Mouse (Mus musculus) forebrain, embryonic 12.5 days (tissue): ENCODE data around the gene Tgfbr3. TPM values are rescaled to one million over a fixed set of nuclear protein-coding genes. Genes with fewer than 3 reads are reported as not detected.

Source experiments
- ATAC-seq: fragments of 200-750 bp; cut with Nextera tagmentation; 2 replicates; pipeline ENCODE4 v1.8.0; 2017; ENCODE audit warnings: moderate TSS enrichment; ENCODE audit not compliant: low FRiP score
- H3K27ac ChIP-seq: fragments of 300-500 bp; sonication (generic); 2 replicates; pipeline ENCODE4 v1.5.1; 2016; ENCODE audit warnings: mild to moderate bottlenecking
- H3K27me3 ChIP-seq: fragments of 300-500 bp; sonication (generic); 2 replicates; pipeline ENCODE4 v1.6.1; 2016; ENCODE audit warnings: mild to moderate bottlenecking
- H3K36me3 ChIP-seq: fragments of 300-500 bp; sonication (generic); replicated peaks from 2 replicates; pipeline ENCODE4 v1.6.1; 2016; ENCODE audit warnings: mild to moderate bottlenecking
- H3K4me1 ChIP-seq: fragments of 300-500 bp; sonication (generic); 2 replicates; pipeline ENCODE4 v1.6.1; 2016
- H3K4me2 ChIP-seq: fragments of 300-500 bp; sonication (generic); 2 replicates; pipeline ENCODE4 v1.6.1; 2016; ENCODE audit warnings: mild to moderate bottlenecking, moderate library complexity
- H3K4me3 ChIP-seq: fragments of 300-500 bp; sonication (generic); replicated peaks from 2 replicates; pipeline ENCODE4 v1.5.1; 2016; ENCODE audit warnings: mild to moderate bottlenecking
- H3K9ac ChIP-seq: fragments of 300-500 bp; sonication (generic); 2 replicates; pipeline ENCODE4 v1.6.1; 2016; ENCODE audit warnings: mild to moderate bottlenecking
- H3K9me3 ChIP-seq: fragments of 300-500 bp; sonication (generic); 2 replicates; pipeline ENCODE4 v1.6.1; 2016
- WGBS: fragments of 180-500 bp; shearing (Covaris S2); methylation state at CpG from one replicate; pipeline ENCODE4 v1.1.7; 2016; 5-methylcytosine and 5-hydroxymethylcytosine counted together
- polyA plus RNA-seq: library from polyadenylated mRNA; unstranded; fragments of >200 nt; fragmentation: Nextera tagmentation; extraction: Ambion mirVana; gene quantifications from 2 replicates; pipeline ENCODE4 v1.2.1, GENCODE M21; 2016

The Tgfbr3 gene
- polyA plus RNA-seq, 1 experiment from 2014 or later = 5.7 TPM

DNA sequence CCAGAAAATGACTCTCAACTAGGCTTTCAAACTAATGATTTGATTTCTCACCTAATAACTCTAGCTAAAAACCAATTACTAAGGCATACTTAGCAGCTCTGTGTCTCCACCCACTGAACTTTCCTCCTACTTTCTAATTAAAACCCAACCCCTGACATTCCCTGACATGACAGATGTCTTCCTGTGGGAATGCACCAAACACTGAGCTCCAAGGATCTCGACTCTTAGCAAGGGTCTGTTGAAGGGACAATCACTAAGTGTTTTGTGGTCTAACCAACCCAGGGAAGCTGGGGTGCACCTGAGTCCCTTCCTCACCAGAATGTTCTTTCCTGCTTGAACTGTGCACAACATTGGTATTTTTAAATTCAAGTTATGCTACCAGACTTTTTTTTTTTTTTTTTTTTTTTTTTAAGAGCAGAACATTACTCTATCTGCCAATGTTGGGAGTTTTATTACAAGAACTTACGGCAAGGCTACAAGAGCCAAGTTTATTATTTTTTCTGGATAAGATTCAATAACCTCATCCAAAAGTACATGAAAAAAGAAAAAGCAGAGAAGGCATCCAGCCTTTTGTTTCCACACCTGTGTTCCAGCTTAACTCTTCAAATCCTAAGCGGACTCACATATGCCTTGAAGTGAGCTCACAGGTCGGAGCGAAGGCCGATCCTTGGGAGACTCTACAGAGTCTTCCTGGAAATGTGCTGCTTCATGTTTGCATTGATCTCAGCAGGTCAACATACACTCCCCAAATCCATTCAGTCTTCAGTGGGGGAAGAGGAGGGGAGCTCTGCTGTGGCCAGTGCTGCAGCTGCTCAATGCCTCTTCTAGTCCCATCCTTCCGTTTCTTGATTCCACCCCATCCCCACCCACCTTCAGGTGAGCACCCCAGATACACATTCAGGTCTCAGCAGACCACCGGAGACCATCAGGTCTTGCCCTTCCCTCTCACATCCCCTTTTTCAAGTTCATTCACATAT lies 129.2 kb downstream of the Tgfbr3 start:
- WGBS = 90% methylated on average over 8 of the region's 8 CpGs

DNA sequence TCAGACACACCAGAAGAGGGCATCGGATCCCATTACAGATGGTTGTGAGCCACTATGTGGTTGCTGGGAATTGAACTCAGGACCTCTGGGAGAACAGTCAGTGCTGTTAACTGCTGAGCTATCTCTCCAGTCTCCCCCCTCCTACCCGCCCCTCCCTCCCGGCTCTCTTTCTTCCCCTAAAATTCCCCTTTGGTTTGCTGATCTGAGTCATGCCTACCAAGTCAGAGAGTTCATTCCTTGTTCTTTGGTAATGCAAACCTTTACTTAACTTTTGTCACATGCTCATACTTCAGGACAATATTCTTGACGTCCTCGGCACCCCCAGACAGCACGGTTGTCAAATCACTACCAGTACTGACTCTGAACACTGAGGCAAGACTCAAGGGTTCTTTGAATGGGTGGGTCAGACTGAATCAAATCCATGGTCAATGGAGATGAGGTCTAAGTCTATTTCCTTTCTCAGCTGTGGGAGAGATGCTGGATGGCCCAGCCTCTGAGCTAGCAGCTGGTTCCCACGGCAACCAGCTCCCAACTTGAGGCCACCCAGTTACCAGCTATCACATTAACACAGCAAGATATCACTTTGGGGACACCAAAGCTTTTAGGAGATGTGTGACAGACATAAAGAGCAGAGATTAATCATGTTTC lies 130.8 kb downstream of the Tgfbr3 start:
- ATAC-seq = 0 out of 2 replicates have a peak, but pooled peaks have one; percentile 51
- Histone ChIP-seq H3K4me3 (no peak overlapping the region), H3K9ac (no peak overlapping the region), H3K27ac (no peak overlapping the region), H3K4me1 (peaks cover 13% of the 10 kb centered on the region), H3K4me2 (no peak overlapping the region), H3K36me3 (no peaks in the 10 kb centered on the region), H3K9me3 (no peaks in the 10 kb centered on the region), H3K27me3 (peaks cover 12% of the 10 kb centered on the region; the same call in 1 of the 2 replicates)
- WGBS = 83% methylated on average over 7 of the region's 7 CpGs

More for the DNA sequence above, 129.2 kb downstream of the Tgfbr3 start:
- peaks cover 18% of the 10 kb centered on the region; the same call in 1 of the 2 replicates for H3K27me3 ChIP-seq
- no peak overlapping the region for H3K27ac ChIP-seq
- H3K4me1 ChIP-seq = peaks cover 13% of the 10 kb centered on the region
- H3K4me2 ChIP-seq = no peak overlapping the region
- no peaks in the 10 kb centered on the region for H3K36me3 ChIP-seq
- H3K9me3 ChIP-seq = no peaks in the 10 kb centered on the region
- H3K9ac ChIP-seq = no peak overlapping the region
- no peak overlapping the region for H3K4me3 ChIP-seq
- no peak for ATAC-seq

DNA sequence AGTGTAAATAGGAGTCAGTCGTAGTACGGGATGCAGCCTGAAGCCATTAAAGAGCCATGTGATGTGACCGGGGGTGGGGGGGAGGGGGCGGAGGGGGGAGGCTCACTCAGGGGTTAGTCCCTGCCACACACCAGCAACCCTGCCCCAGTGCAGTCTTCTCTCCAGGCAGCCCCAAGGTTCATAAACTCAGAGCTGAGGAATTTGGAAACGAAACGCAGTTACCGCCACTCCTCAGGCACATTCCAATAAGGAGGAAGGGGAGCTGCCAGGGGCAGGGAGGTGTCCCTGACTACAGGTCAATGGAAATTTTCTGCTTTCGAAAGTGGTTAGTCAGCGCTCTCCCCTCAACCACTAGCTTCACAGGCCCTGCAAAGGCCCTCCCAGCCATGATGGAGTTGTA lies 132.0 kb downstream of the Tgfbr3 start:
- no peak overlapping the region for H3K9ac ChIP-seq
- no peak overlapping the region for H3K27ac ChIP-seq
- H3K4me2 ChIP-seq = no peak overlapping the region

DNA sequence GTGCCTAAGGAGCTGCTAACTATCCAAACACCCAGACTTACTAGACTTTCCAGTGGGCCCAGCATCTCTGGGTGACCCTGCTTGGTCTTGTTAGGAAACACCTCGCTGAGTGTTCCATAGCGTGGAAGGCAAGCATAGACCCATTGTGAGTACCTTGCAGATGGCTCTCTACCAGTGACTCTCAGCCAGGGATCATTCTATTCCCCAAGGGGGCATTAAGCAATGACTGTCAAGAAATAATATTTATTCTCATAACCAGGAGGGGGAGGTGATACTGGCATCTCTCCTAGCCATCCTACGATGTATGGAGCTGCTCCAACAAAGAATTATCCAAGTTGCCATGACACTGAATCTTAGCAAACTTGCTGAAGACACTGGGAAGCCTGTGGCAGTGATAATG lies 133.3 kb downstream of the Tgfbr3 start:
- H3K9me3 ChIP-seq = no peaks in the 10 kb centered on the region
- no peak for ATAC-seq
- H3K9ac ChIP-seq = no peak overlapping the region
- peaks cover 30% of the 10 kb centered on the region for H3K27me3 ChIP-seq
- H3K27ac ChIP-seq = no peak overlapping the region
- H3K4me2 ChIP-seq = no peak overlapping the region
- H3K4me3 ChIP-seq = no peak overlapping the region
- WGBS = 88% methylated on average over 3 of the region's 3 CpGs
- peaks cover 18% of the 10 kb centered on the region for H3K4me1 ChIP-seq
- no peaks in the 10 kb centered on the region for H3K36me3 ChIP-seq

More for the DNA sequence above, 132.0 kb downstream of the Tgfbr3 start:
- ATAC-seq = no peak
- H3K4me3 ChIP-seq = no peak overlapping the region
- no peaks in the 10 kb centered on the region for H3K9me3 ChIP-seq
- 56% methylated on average over 9 of the region's 9 CpGs for WGBS
- peaks cover 19% of the 10 kb centered on the region; the same call in 1 of the 2 replicates for H3K27me3 ChIP-seq
- H3K36me3 ChIP-seq = no peaks in the 10 kb centered on the region
- peaks cover 13% of the 10 kb centered on the region for H3K4me1 ChIP-seq

DNA sequence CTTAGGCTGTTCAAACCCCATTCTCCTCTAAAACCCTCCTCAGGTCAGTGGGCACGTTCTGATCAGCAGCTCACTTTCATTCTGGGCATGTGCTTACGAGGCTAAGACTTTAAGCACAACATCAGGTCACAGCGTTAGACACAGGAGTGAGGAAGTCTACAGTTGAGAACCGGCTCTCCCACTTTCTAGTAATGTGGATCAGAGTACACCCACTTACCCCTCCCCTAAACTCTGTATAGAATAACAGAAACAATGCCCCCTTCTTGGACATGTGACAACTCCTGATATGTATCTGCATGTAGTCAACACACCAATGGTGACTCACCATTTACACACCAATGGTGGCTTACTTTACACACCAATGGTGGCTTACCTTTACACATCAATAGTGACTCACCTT lies 136.4 kb downstream of the Tgfbr3 start:
- WGBS = 88% methylated on average over 4 of the region's 4 CpGs
- no peaks in the 10 kb centered on the region for H3K9me3 ChIP-seq
- peaks cover 41% of the 10 kb centered on the region for H3K27me3 ChIP-seq
- H3K27ac ChIP-seq = no peak overlapping the region
- H3K4me3 ChIP-seq = no peak overlapping the region
- no peak overlapping the region for H3K9ac ChIP-seq
- H3K36me3 ChIP-seq = no peaks in the 10 kb centered on the region
- no peak for ATAC-seq
- H3K4me1 ChIP-seq = peaks cover 32% of the 10 kb centered on the region
- H3K4me2 ChIP-seq = no peak overlapping the region

DNA sequence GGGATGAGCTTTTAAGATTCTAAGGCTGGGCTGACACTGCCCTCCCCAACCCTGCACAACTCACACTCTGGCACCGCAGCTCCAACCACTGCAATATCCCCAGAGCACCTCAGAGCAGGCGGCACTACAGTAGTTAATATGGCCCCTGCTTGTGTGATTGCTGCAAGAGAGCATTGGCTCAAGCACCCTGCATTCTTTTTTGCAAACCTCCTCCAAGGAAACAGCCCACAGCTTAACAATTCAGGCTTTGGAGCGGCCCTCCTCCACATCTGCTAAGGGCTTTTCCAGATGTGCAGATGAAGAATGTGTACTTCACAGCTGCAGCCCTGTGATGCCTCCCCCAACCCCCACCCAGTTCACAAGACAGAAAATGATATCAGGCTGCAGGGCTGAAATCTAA lies 138.1 kb downstream of the Tgfbr3 start:
- Histone ChIP-seq H3K27ac (no peak overlapping the region), H3K4me1 (peaks cover 38% of the 10 kb centered on the region), H3K4me3 (no peak overlapping the region), H3K4me2 (no peak overlapping the region), H3K36me3 (no peaks in the 10 kb centered on the region), H3K27me3 (peaks cover 53% of the 10 kb centered on the region), H3K9ac (no peak overlapping the region), H3K9me3 (no peaks in the 10 kb centered on the region)
- WGBS = 70% methylated on average over 3 of the region's 3 CpGs
- ATAC-seq = no peak

DNA sequence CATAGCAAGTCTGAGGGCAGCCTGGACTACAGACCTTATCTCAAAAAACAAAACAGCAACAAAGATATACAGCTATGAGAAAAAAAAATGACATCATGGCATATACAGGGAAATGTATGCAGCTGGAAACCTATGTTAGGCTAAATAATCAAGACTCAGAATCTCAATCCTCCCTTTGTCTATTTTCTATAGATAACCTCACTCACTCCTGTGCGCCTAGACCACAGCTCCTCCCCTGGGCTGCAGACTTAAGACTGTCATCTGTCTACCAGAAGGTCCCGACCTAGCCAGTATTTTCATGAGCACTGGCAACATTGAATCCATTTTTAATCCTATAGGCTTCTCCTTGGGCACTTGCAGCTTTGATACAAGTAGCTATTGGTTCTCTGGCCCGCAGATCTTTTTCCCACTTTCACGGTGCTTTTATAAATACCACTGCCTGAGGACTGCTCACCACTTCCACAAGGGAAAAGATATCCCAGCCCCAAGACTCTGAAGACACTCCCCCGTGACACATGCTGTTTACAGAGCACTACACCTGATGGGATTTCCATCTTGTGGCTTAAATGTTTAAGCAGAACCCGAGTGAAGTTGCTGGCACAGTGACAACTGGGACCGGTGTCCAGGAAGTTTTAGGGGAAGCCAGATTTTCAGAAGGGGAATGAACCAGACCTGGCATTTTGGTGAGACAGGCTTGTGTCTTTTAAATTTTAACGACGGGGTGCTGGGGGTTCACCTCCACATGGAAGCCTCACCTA lies 138.7 kb downstream of the Tgfbr3 start:
- H3K4me1 ChIP-seq = peaks cover 43% of the 10 kb centered on the region
- peaks cover 56% of the 10 kb centered on the region for H3K27me3 ChIP-seq
- H3K36me3 ChIP-seq = no peaks in the 10 kb centered on the region
- no peak overlapping the region for H3K4me2 ChIP-seq
- no peak for ATAC-seq
- no peak overlapping the region for H3K4me3 ChIP-seq
- 60% methylated on average over 9 of the region's 9 CpGs for WGBS
- H3K27ac ChIP-seq = no peak overlapping the region
- H3K9ac ChIP-seq = no peak overlapping the region
- no peaks in the 10 kb centered on the region for H3K9me3 ChIP-seq

DNA sequence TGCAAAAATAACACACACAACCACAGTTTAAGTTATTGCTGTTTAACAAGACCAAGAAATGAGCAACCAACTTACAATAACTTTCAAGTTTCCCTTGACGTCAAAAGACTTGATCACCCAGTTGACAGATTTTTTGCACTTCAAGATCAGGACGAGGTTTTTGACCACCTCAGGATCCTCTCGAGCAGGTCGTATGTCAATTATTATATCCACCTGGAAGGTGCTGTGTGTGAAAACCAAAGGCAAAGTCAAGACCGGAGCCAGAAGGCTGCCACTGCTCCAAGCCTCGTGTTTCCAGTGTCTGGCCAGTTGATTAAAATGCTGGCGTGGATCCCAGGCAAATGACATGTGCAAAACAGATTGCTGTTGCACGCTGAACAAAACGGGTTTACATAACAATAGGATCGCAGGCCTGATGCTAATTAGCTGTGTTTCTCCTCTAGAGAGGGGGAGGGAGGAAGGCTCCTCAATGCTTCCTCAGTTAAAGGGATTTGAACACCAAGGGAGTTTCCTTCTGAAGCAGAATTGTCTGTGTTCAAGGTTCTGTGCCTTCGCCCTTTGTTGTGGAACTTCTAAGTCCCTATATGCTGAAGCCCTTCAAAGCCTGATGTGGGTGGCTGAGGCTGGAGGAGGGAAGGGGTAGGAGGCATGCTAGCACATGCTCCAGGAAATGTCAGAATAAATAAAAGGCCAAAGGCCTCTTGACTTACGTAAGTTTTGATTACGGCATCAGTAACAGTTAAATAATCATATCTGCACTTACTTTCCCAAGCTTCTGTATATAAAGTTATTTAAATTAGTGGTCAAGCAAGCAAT lies 141.3 kb downstream of the Tgfbr3 start:
- Histone ChIP-seq H3K4me2 (no peak overlapping the region), H3K27me3 (peaks cover 78% of the 10 kb centered on the region), H3K27ac (0 out of 2 replicates have a peak overlapping the region, but pooled peaks have one; percentile 10), H3K4me3 (no peak overlapping the region), H3K4me1 (peaks cover 64% of the 10 kb centered on the region), H3K36me3 (no peaks in the 10 kb centered on the region), H3K9ac (no peak overlapping the region), H3K9me3 (no peaks in the 10 kb centered on the region)
- peak; percentile 84 for ATAC-seq
- WGBS = 12% methylated on average over 13 of the region's 13 CpGs

DNA sequence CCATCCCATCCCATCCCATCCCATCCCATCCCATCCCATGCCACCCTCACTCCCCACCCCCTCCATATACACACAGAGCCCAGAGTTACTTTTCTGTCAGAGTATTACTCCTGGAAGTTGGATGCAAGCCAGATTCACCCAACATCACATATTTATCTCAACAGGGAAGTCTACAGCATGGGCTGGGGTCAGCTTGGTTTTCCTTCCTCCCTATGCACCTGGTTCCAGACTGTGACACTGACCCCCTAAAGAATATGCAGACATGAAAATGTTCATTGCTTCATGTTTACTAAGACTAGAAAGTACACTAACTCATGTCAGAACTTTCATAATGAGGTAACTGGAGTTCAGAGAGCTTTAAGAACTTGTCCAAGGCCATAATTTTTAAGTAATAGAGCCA lies 142.0 kb downstream of the Tgfbr3 start:
- Histone ChIP-seq H3K4me1 (peaks cover 64% of the 10 kb centered on the region), H3K9ac (no peak overlapping the region), H3K4me2 (no peak overlapping the region), H3K9me3 (no peaks in the 10 kb centered on the region), H3K27me3 (peaks cover 76% of the 10 kb centered on the region), H3K27ac (no peak overlapping the region), H3K4me3 (no peak overlapping the region), H3K36me3 (no peaks in the 10 kb centered on the region)
- no peak for ATAC-seq

DNA sequence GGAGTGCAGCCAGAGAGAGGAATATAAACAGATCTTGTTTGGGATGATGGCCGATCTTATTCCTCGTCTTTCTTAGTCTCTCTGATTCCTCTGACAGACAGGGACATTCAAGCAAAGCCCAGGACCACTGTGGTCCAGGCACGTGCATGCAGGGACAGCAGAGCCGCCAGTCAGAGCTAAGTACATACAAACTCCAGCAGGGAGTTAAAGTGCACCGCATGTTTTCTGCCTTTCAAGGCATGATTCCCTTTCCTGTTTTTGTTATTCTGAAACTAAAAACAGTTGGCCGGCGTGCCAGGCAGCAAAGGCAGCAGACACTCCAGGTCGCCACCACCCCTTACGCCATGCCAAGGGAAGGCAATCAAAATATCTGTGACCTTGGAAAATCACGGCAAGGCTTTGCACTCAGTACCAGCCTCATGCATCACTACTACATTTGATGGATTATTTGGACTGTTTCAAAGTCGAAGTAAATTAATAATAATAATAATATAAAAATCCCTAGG lies 143.3 kb downstream of the Tgfbr3 start:
- 65% methylated on average over 11 of the region's 11 CpGs for WGBS
- peaks cover 75% of the 10 kb centered on the region for H3K27me3 ChIP-seq
- ATAC-seq = no peak

DNA sequence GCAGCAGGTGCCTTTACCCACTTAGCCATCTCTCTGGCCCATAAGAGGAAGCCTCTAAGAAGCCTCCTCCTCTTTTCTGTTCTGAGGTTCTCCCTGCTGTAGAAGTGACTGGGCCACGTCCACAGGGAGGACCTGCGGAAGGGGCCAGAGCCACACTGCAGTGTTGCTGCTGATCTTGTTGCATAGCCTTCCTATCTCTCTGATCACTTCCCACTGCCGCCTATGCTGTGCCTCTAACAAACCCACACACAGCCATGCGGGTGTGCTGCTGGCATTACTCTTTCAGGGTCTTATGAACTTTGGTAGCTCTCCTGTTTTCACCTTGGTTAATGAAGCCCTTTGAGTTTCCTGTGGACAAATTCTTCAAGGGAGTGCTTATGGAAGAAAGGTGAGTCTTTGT lies 144.3 kb downstream of the Tgfbr3 start:
- Histone ChIP-seq H3K4me1 (peaks cover 56% of the 10 kb centered on the region), H3K27me3 (peaks cover 70% of the 10 kb centered on the region)
- 88% methylated on average over 4 of the region's 4 CpGs for WGBS

More for the DNA sequence above, 143.3 kb downstream of the Tgfbr3 start:
- H3K36me3 ChIP-seq = no peaks in the 10 kb centered on the region
- H3K9me3 ChIP-seq = no peaks in the 10 kb centered on the region
- H3K27ac ChIP-seq = no peak overlapping the region
- no peak overlapping the region for H3K4me3 ChIP-seq
- no peak overlapping the region for H3K9ac ChIP-seq
- peaks cover 59% of the 10 kb centered on the region for H3K4me1 ChIP-seq
- no peak overlapping the region for H3K4me2 ChIP-seq

More for the DNA sequence above, 144.3 kb downstream of the Tgfbr3 start:
- H3K9me3 ChIP-seq = no peaks in the 10 kb centered on the region
- ATAC-seq = no peak
- no peaks in the 10 kb centered on the region for H3K36me3 ChIP-seq
- no peak overlapping the region for H3K27ac ChIP-seq
- H3K4me2 ChIP-seq = no peak overlapping the region
- no peak overlapping the region for H3K4me3 ChIP-seq
- H3K9ac ChIP-seq = no peak overlapping the region
